Mouse (Mus musculus): ENCODE data around the gene Tekt1. TPM values are rescaled to one million over a fixed set of nuclear protein-coding genes. Genes with fewer than 3 reads are reported as not detected.

The Tekt1 gene
- polyA plus RNA-seq, 1 experiment from 2014 or later: 0.08 TPM

- H3K4me3 ChIP-seq (ENCODE audit: low read depth, low read length): no peak overlapping the region
- H3K36me3 ChIP-seq (ENCODE audit: control insufficient read depth, insufficient read depth): no peaks in the 10 kb centered on the region
- no peak overlapping the region for H3K4me2 ChIP-seq (replicated peaks; ENCODE audit: low read depth)
- H3K27ac ChIP-seq (ENCODE audit: low read depth, low read length): no peak overlapping the region
- no peaks in the 10 kb centered on the region for H3K4me1 ChIP-seq (replicated peaks; ENCODE audit: control insufficient read depth, insufficient read depth, low read length)
- no peak for TF ChIP-seq CTCF (IDR thresholded peaks at IDR 0.05; ENCODE audit: low read depth)
- no peak overlapping the region for H3K9ac ChIP-seq (ENCODE audit: low read depth, low read length)
- no peaks in the 10 kb centered on the region for H3K9me3 ChIP-seq (ENCODE audit: control insufficient read depth)
- no peaks in the 10 kb centered on the region for H3K27me3 ChIP-seq (replicated peaks; ENCODE audit: control insufficient read depth, insufficient read depth, low read length)
- WGBS: 76% methylated on average over 4 of the region's 4 CpGs
- no peak for ATAC-seq
Observed at GRCm38 (mm10) chr11:72379351-72379750, 17.1 kb upstream of the Tekt1 start.

- Histone ChIP-seq H3K4me2 (replicated peaks; ENCODE audit: low read depth) (no peak overlapping the region), H3K27ac (ENCODE audit: low read depth, low read length) (no peak overlapping the region), H3K27me3 (replicated peaks; ENCODE audit: control insufficient read depth, insufficient read depth, low read length) (no peaks in the 10 kb centered on the region), H3K9ac (ENCODE audit: low read depth, low read length) (no peak overlapping the region), H3K9me3 (ENCODE audit: control insufficient read depth) (no peaks in the 10 kb centered on the region), H3K4me3 (ENCODE audit: low read depth, low read length) (no peak overlapping the region), H3K4me1 (replicated peaks; ENCODE audit: control insufficient read depth, insufficient read depth, low read length) (no peaks in the 10 kb centered on the region), H3K36me3 (ENCODE audit: control insufficient read depth, insufficient read depth) (no peaks in the 10 kb centered on the region)
- WGBS: 57% methylated on average over 7 of the region's 7 CpGs
- no peak for TF ChIP-seq CTCF (IDR thresholded peaks at IDR 0.05; ENCODE audit: low read depth)
- no peak for ATAC-seq
Observed at GRCm38 (mm10) chr11:72378222-72378621, 16.0 kb upstream of the Tekt1 start.

GRCm38 (mm10) chr11:72376562-72376961, 14.3 kb upstream of the Tekt1 start:
- ATAC-seq: no peak
- no peak overlapping the region for H3K27ac ChIP-seq (ENCODE audit: low read depth, low read length)

GRCm38 (mm10) chr11:72369904-72370672, 7.8 kb upstream of the Tekt1 start:
- 24% methylated on average over 12 of the region's 12 CpGs for WGBS
- no peak for ATAC-seq
- Histone ChIP-seq H3K4me3 (ENCODE audit: low read depth, low read length) (no peak overlapping the region), H3K9ac (ENCODE audit: low read depth, low read length) (no peak overlapping the region), H3K36me3 (ENCODE audit: control insufficient read depth, insufficient read depth) (no peaks in the 10 kb centered on the region), H3K4me2 (replicated peaks; ENCODE audit: low read depth) (no peak overlapping the region), H3K27ac (ENCODE audit: low read depth, low read length) (no peak overlapping the region), H3K4me1 (replicated peaks; ENCODE audit: control insufficient read depth, insufficient read depth, low read length) (no peaks in the 10 kb centered on the region), H3K27me3 (replicated peaks; ENCODE audit: control insufficient read depth, insufficient read depth, low read length) (no peaks in the 10 kb centered on the region), H3K9me3 (ENCODE audit: control insufficient read depth) (no peaks in the 10 kb centered on the region)
- peak; percentile 52 for TF ChIP-seq CTCF (IDR thresholded peaks at IDR 0.05; ENCODE audit: low read depth)

More at GRCm38 (mm10) chr11:72376562-72376961, 14.3 kb upstream of the Tekt1 start:
- no peak for TF ChIP-seq CTCF (IDR thresholded peaks at IDR 0.05; ENCODE audit: low read depth)
- no peaks in the 10 kb centered on the region for H3K4me1 ChIP-seq (replicated peaks; ENCODE audit: control insufficient read depth, insufficient read depth, low read length)
- WGBS: 75% methylated on average over 2 of the region's 2 CpGs
- H3K9me3 ChIP-seq (ENCODE audit: control insufficient read depth): no peaks in the 10 kb centered on the region
- no peak overlapping the region for H3K4me3 ChIP-seq (ENCODE audit: low read depth, low read length)
- H3K27me3 ChIP-seq (replicated peaks; ENCODE audit: control insufficient read depth, insufficient read depth, low read length): no peaks in the 10 kb centered on the region
- H3K36me3 ChIP-seq (ENCODE audit: control insufficient read depth, insufficient read depth): no peaks in the 10 kb centered on the region
- H3K4me2 ChIP-seq (replicated peaks; ENCODE audit: low read depth): no peak overlapping the region
- H3K9ac ChIP-seq (ENCODE audit: low read depth, low read length): no peak overlapping the region

GRCm38 (mm10) chr11:72367934-72368674, 5.9 kb upstream of the Tekt1 start:
- no peaks in the 10 kb centered on the region for H3K27me3 ChIP-seq (replicated peaks; ENCODE audit: control insufficient read depth, insufficient read depth, low read length)
- no peak overlapping the region for H3K27ac ChIP-seq (ENCODE audit: low read depth, low read length)
- no peak for TF ChIP-seq CTCF (IDR thresholded peaks at IDR 0.05; ENCODE audit: low read depth)
- no peak overlapping the region for H3K4me3 ChIP-seq (ENCODE audit: low read depth, low read length)
- ATAC-seq: no peak
- H3K4me2 ChIP-seq (replicated peaks; ENCODE audit: low read depth): no peak overlapping the region
- H3K9ac ChIP-seq (ENCODE audit: low read depth, low read length): no peak overlapping the region
- 62% methylated on average over 11 of the region's 11 CpGs for WGBS
- H3K9me3 ChIP-seq (ENCODE audit: control insufficient read depth): no peaks in the 10 kb centered on the region
- no peaks in the 10 kb centered on the region for H3K4me1 ChIP-seq (replicated peaks; ENCODE audit: control insufficient read depth, insufficient read depth, low read length)
- no peaks in the 10 kb centered on the region for H3K36me3 ChIP-seq (ENCODE audit: control insufficient read depth, insufficient read depth)

- Histone ChIP-seq H3K9me3 (ENCODE audit: control insufficient read depth) (no peaks in the 10 kb centered on the region), H3K4me2 (replicated peaks; ENCODE audit: low read depth) (no peak overlapping the region), H3K4me1 (replicated peaks; ENCODE audit: control insufficient read depth, insufficient read depth, low read length) (peaks cover 4% of the 10 kb centered on the region; the same call in 1 of the 2 replicates), H3K9ac (ENCODE audit: low read depth, low read length) (no peak overlapping the region), H3K27me3 (replicated peaks; ENCODE audit: control insufficient read depth, insufficient read depth, low read length) (no peaks in the 10 kb centered on the region), H3K4me3 (ENCODE audit: low read depth, low read length) (no peak overlapping the region), H3K27ac (ENCODE audit: low read depth, low read length) (no peak overlapping the region), H3K36me3 (ENCODE audit: control insufficient read depth, insufficient read depth) (no peaks in the 10 kb centered on the region)
- no peak for TF ChIP-seq CTCF (IDR thresholded peaks at IDR 0.05; ENCODE audit: low read depth)
- WGBS: 72% methylated on average over 9 of the region's 9 CpGs
- ATAC-seq: no peak
Observed at GRCm38 (mm10) chr11:72366126-72366525, 3.9 kb upstream of the Tekt1 start.

Measured in intestine, postnatal 0 days (tissue).